Comparison of ENCODE assay signal across 40 mouse cellular contexts in genomic region chr11:102035456-102035960, GRCm38 (mm10). TPM values are rescaled to one million over a fixed set of nuclear protein-coding genes. Genes with fewer than 3 reads are reported as not detected.
"Had no signal": no experiment of that assay in that cellular context is flagged by ENCODE, and none has a peak within 500 bp of the region (broad histone marks: within the 10 kb centered on the region; RNA-seq: fewer than 3 reads in every experiment).

No protein-coding gene starts in this region.

- H3K9ac ChIP-seq: heart, embryonic 13.5 days; heart, embryonic 15.5 days; hindbrain, embryonic 12.5 days; hindbrain, embryonic 14.5 days; kidney, embryonic 15.5 days; limb, embryonic 13.5 days; limb, embryonic 15.5 days; liver, embryonic 12.5 days; liver, embryonic 14.5 days had no signal

- H3K27me3 ChIP-seq: heart, embryonic 15.5 days; hindbrain, embryonic 12.5 days; limb, embryonic 15.5 days had no signal

- H3K4me3 ChIP-seq: heart, adult 2 months; heart, embryonic 13.5 days; heart, embryonic 15.5 days; hindbrain, embryonic 12.5 days; kidney, embryonic 15.5 days; limb, embryonic 13.5 days; limb, embryonic 15.5 days; liver, embryonic 12.5 days had no signal

- H3K4me1 ChIP-seq: limb, embryonic 13.5 days had no signal

- H3K36me3 ChIP-seq: heart, embryonic 13.5 days; heart, embryonic 15.5 days; hindbrain, embryonic 12.5 days; kidney, embryonic 15.5 days; limb, embryonic 13.5 days; limb, embryonic 15.5 days; liver, embryonic 12.5 days had no signal

- DNase-seq: gastrocnemius, postnatal 14 days; gastrocnemius, postnatal 36 days; heart, adult 2 months; heart, postnatal 14 days; heart, postnatal 36 days; kidney, adult 11 months; kidney, adult 2 months; kidney, adult 9 months; kidney, postnatal 14 days; kidney, postnatal 36 days had no signal

- H3K27ac ChIP-seq: heart, adult 2 months; heart, embryonic 13.5 days; heart, embryonic 15.5 days; hindbrain, embryonic 12.5 days; hindbrain, embryonic 14.5 days; kidney, embryonic 15.5 days; kidney, postnatal 0 days; limb, embryonic 13.5 days; limb, embryonic 15.5 days; liver, embryonic 12.5 days; liver, embryonic 14.5 days had no signal

- H3K4me2 ChIP-seq: heart, embryonic 11.5 days; heart, embryonic 13.5 days; heart, embryonic 15.5 days; hindbrain, embryonic 12.5 days; hindbrain, embryonic 14.5 days; kidney, embryonic 15.5 days; limb, embryonic 13.5 days; limb, embryonic 15.5 days; liver, embryonic 12.5 days had no signal

- ATAC-seq: intestine, embryonic 16.5 days; liver, embryonic 12.5 days had no signal

- H3K9me3 ChIP-seq: heart, embryonic 13.5 days; heart, embryonic 15.5 days; hindbrain, embryonic 12.5 days; kidney, embryonic 15.5 days; limb, embryonic 13.5 days; limb, embryonic 15.5 days had no signal

RNA-seq across cellular contexts. Expression of gene Cd300lg, which starts 5.8 kb away (rescaled TPM):
- total RNA-seq: hematopoietic stem cell, adult 5-6 weeks; layer of hippocampus, adult 8-10 months; layer of hippocampus, postnatal 36 days; left cerebral cortex, postnatal 10 days; left cerebral cortex, postnatal 25 days; left cerebral cortex, postnatal 4 days had no signal

RNA-seq across cellular contexts. Expression of gene Cfap97d1, which starts 51.4 kb away (rescaled TPM):
- total RNA-seq: gastrocnemius, adult 18-20 months; gastrocnemius, adult 8-10 months; gastrocnemius, postnatal 14 days; gastrocnemius, postnatal 36 days; heart, adult 2 months; heart, postnatal 14 days; heart, postnatal 36 days; hematopoietic stem cell, adult 5-6 weeks; layer of hippocampus, adult 8-10 months; layer of hippocampus, postnatal 14 days; layer of hippocampus, postnatal 36 days; left cerebral cortex, adult 18-20 months; left cerebral cortex, adult 8-10 months; left cerebral cortex, postnatal 10 days; left cerebral cortex, postnatal 25 days; left cerebral cortex, postnatal 4 days; liver, adult 2 months had no signal
- polyA plus RNA-seq: heart, adult 2 months; heart, embryonic 11.5 days; heart, embryonic 13.5 days; heart, embryonic 15.5 days; heart, postnatal 0 days; hindbrain, embryonic 12.5 days; hindbrain, embryonic 14.5 days; hindbrain, embryonic 16.5 days; intestine, embryonic 14.5 days; intestine, embryonic 16.5 days; kidney, adult 2 months; kidney, embryonic 15.5 days; kidney, postnatal 0 days; large intestine, adult 2 months; limb, embryonic 11.5 days; limb, embryonic 13.5 days; limb, embryonic 15.5 days; liver, adult 2 months; liver, embryonic 12.5 days; liver, embryonic 14.5 days; liver, embryonic 16.5 days had no signal
